Mouse (Mus musculus) lung, adult 2 months (tissue): ENCODE measurements around the gene Ptp4a2.

ENCODE experiments used
- CTCF ChIP-seq: fragments of 200-500 bp; IDR thresholded peaks from 2 replicates; pipeline ENCODE4 v1.5.1; 2011; ENCODE audit warnings: mild to moderate bottlenecking, low read length, control low read depth; ENCODE audit not compliant: insufficient read depth
- POLR2A ChIP-seq: fragments of 200-500 bp; IDR thresholded peaks from 2 replicates; pipeline ENCODE4 v1.6.1; 2011; ENCODE audit warnings: low read depth, mild to moderate bottlenecking, control low read depth, low read length, borderline replicate concordance; ENCODE audit errors: extremely low read depth

DNA sequence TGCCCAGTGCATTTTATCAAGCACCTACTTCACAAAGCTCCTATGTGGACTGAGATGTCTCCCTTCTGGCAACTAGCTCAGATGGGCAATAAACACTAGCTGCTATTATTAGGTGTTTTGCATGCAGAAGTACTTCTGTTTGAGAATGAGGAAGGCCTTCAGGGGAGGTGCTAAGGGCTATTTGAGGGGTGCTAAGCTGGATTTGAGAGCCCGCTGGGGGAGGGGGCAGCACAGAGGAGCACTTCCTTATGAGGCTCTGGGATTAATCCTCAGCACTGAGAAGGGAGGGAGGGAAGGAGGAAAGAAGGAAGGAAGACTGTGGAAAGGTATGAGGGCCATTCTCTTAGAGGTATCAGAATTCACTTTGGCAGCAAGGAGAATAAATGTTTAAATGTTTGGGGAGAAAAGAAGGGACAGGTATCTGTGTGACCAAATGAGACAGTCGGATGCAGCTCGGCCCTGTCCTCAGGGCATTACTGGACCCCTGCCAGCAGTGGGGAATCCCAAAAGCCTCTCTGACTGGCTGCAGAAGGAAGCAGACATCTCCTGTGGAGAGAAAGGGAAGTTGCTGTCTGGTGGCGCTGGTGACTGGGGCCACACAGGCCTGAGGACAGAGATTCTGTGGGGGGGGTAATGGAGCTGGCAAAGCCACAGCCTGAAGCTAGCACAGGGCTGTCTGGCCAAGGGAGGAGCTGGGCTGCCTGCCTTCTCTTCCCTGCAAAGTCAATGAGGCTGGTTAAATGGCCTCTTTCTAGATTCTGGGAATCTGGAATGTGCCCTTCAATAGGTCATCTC lies 28.9 kb upstream of the Ptp4a2 start:
- no peak for TF ChIP-seq CTCF
- TF ChIP-seq POLR2A = no peak
